Mouse (Mus musculus) hindbrain, embryonic 14.5 days (tissue): ENCODE results near the gene Coro1b. TPM values are rescaled to one million over a fixed set of nuclear protein-coding genes. Genes with fewer than 3 reads are reported as not detected.

Experiments
- ATAC-seq: fragments of 200-750 bp; cut with Nextera tagmentation; 2 replicates; pipeline ENCODE4 v1.8.0; 2017; ENCODE audit warnings: moderate number of reproducible peaks, mild to moderate bottlenecking, moderate TSS enrichment, moderate library complexity; ENCODE audit not compliant: low FRiP score
- DNase-seq: peaks from one replicate; pipeline ENCODE4 v3.0.0-alpha.2; 2015; ENCODE audit warnings: low spot score
- H3K27ac ChIP-seq: fragments of 300-500 bp; sonication (generic); 2 replicates; pipeline ENCODE4 v1.5.1; 2014; ENCODE audit warnings: mild to moderate bottlenecking, moderate library complexity
- H3K27me3 ChIP-seq: fragments of 300-500 bp; sonication (generic); 2 replicates; pipeline ENCODE4 v1.6.1; 2014; ENCODE audit warnings: mild to moderate bottlenecking, low read length, mixed read lengths; ENCODE audit not compliant: control insufficient read depth, insufficient read depth
- H3K36me3 ChIP-seq: fragments of 300-500 bp; sonication (generic); replicated peaks from 2 replicates; pipeline ENCODE4 v1.6.1; 2014; ENCODE audit not compliant: control insufficient read depth, insufficient read depth
- H3K4me1 ChIP-seq: fragments of 300-500 bp; sonication (generic); replicated peaks from 2 replicates; pipeline ENCODE4 v1.6.1; 2014; ENCODE audit warnings: antibody characterized with exemption, low read length, mixed read lengths; ENCODE audit not compliant: control insufficient read depth, insufficient read depth
- H3K4me2 ChIP-seq: fragments of 300-500 bp; sonication (generic); replicated peaks from 2 replicates; pipeline ENCODE4 v1.6.1; 2014; ENCODE audit warnings: mild to moderate bottlenecking, moderate library complexity
- H3K4me3 ChIP-seq: fragments of 300-500 bp; sonication (generic); replicated peaks from 2 replicates; pipeline ENCODE4 v1.5.1; 2014; ENCODE audit warnings: mild to moderate bottlenecking, low read length
- H3K9ac ChIP-seq: fragments of 300-500 bp; sonication (generic); 2 replicates; pipeline ENCODE4 v1.6.1; 2014
- H3K9me3 ChIP-seq: fragments of 300-500 bp; sonication (generic); 2 replicates; pipeline ENCODE4 v1.6.1; 2016; ENCODE audit warnings: low read length; ENCODE audit not compliant: control insufficient read depth
- WGBS: fragments of 180-500 bp; shearing (Covaris S2); extraction: QIAGEN DNeasy Blood & Tissue Kit; methylation state at CpG from one replicate; pipeline ENCODE4 v1.1.7; 2014; 5-methylcytosine and 5-hydroxymethylcytosine counted together
- polyA plus RNA-seq: library from polyadenylated mRNA; unstranded; fragments of >200 nt; fragmentation: Nextera tagmentation; extraction: Ambion mirVana; gene quantifications from 2 replicates; pipeline ENCODE4 v1.2.1, GENCODE M21; 2014

Gene Coro1b
- polyA plus RNA-seq, 1 experiment from 2014 or later = 102 TPM

DNA sequence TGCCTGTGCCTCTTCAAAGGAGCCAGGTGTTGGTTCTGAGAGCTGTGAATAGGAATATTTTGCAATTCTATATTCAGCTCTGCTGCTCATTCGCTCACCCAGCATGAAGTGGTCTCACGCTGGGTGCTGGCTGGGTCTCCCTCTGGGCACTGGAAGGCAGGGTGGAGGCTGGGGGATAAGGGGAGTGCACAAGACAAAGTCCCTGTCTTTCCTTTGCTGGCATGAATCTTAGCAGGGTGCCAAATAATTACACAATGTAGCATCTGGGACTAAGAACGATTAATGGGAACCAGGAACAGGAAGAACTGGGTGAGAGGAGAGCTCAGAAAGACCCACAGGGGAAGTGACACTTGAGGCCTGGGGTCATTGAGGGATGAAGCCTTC lies 1.4 kb upstream of the Coro1b start:
- Histone ChIP-seq H3K9ac (no peak overlapping the region), H3K27me3 (no peaks in the 10 kb centered on the region), H3K4me3 (no peak overlapping the region), H3K4me2 (no peak overlapping the region), H3K9me3 (no peaks in the 10 kb centered on the region), H3K4me1 (peaks cover 14% of the 10 kb centered on the region), H3K27ac (no peak overlapping the region), H3K36me3 (peaks cover 11% of the 10 kb centered on the region)
- 50% methylated on average over 3 of the region's 3 CpGs for WGBS
- no peak for DNase-seq
- ATAC-seq = no peak

DNA sequence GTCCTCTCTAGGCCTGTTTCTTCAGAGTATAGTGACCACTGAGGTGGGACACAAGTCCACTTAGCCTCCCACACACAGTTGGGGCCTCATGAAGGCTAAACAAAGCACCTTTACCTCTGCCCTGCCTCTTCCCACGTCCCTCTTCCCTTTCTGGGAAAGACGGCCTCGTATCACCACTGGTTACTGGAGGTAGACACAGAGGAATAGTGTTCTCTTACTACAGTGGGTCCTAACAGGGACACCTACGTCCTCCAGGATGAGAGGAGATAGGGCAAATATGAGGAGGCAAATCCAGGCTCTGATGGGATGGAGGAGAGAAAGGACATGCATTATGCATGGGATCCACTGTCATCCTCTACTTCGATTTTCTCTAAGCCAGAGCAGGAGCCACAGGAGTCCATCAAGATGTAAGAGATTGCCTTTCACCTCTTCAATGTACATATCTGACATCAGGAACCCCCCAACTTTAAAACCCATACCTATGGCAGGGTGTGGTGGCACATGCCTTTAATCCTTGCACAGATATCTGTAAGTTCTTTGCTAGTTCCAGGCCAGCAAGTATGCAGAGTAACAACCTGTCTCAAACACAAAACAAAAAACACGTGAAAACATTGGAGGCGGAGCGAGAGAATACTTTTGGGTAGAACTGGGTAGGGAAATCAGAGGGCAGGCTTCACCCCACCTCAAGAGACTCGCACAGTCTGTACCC lies 483 bp upstream of the Coro1b start:
- 33% methylated on average over 9 of the region's 9 CpGs for WGBS
- Histone ChIP-seq H3K27me3 (no peaks in the 10 kb centered on the region), H3K27ac (peak overlapping the region; percentile 61; the same call in 1 of the 2 replicates), H3K4me1 (peaks cover 14% of the 10 kb centered on the region), H3K4me3 (peak overlapping the region; percentile 80), H3K36me3 (peaks cover 20% of the 10 kb centered on the region), H3K9me3 (no peaks in the 10 kb centered on the region), H3K4me2 (peak overlapping the region; percentile 75), H3K9ac (peak overlapping the region; percentile 87)
- no peak for DNase-seq
- peak; percentile 19 for ATAC-seq

DNA sequence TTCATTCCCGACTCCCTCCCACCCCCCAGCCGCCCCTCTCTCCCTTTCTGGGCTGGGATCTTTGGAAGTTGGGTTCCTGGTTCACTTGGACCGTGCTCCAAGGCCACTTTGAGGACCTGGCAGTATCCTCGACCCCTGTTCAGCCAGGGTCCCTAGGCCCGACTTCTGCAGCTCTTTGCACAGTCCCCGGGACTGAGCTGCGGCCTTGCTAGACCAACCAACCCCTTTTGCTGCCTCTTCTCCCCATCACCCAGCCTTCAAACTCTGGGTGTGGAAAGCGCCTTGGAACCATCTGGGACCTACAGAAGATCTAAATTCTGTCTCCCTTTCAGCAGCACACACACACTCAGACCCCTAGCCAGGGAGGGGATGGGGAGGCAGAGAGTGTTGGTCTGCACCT lies 400 bp downstream of the Coro1b start:
- peak overlapping the region; percentile 61 for H3K27ac ChIP-seq
- peaks cover 28% of the 10 kb centered on the region for H3K36me3 ChIP-seq
- no peaks in the 10 kb centered on the region for H3K27me3 ChIP-seq
- no peak for DNase-seq
- peak overlapping the region; percentile 87 for H3K9ac ChIP-seq
- no peak for ATAC-seq
- H3K4me1 ChIP-seq = peaks cover 14% of the 10 kb centered on the region
- WGBS = 2% methylated on average over 8 of the region's 8 CpGs
- peak overlapping the region; percentile 80 for H3K4me3 ChIP-seq
- peak overlapping the region; percentile 75 for H3K4me2 ChIP-seq
- no peaks in the 10 kb centered on the region for H3K9me3 ChIP-seq

DNA sequence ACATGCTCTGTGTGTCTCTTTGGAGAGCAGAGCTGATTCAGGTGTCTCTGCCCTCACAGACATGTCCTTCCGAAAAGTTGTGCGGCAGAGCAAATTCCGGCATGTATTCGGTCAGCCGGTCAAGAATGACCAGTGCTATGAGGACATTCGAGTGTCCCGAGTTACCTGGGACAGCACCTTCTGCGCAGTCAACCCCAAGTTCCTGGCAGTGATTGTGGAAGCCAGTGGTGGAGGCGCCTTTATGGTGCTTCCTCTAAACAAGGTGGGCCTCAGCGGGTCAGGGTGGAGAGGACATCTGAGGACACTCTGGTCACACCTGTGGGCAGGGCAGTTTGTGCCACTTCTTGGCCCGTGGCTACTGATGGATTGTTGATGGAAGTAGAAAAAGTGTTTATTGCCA lies 864 bp downstream of the Coro1b start:
- Histone ChIP-seq H3K4me3 (peak overlapping the region; percentile 80), H3K4me1 (peaks cover 14% of the 10 kb centered on the region), H3K27ac (no peak overlapping the region), H3K9me3 (no peaks in the 10 kb centered on the region), H3K36me3 (peaks cover 31% of the 10 kb centered on the region), H3K27me3 (no peaks in the 10 kb centered on the region), H3K9ac (peak overlapping the region; percentile 87), H3K4me2 (peak overlapping the region; percentile 75)
- ATAC-seq (no peak), DNase-seq (no peak)
- whole genome bisulfite sequencing = 89% methylated on average over 11 of the region's 11 CpGs

DNA sequence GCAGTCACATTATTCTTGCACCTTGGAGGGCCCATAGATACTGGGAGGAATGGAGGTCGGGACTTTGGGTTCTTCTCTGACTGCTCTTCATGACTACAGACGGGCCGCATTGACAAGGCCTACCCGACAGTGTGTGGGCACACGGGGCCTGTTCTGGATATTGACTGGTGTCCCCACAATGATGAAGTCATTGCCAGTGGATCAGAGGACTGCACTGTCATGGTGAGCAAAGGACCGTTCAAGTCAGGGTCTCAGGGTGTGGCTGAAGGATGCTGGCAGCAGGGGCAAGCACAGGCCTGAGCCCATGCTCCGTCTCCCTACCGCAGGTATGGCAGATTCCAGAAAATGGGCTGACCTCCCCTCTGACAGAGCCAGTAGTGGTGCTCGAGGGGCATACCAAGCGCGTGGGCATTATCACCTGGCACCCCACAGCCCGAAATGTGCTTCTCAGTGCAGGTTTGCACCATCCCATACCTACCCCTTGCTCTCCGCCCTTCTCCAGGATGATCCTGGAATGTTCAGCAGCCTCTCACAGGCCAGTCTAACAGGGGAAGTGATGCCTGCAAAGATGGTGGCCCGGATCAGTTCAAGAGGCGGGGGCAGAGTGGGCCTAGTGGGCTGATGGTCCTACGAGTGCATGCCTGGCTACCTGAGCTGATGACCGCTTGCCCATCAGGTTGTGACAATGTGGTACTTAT lies 1.5 kb downstream of the Coro1b start:
- 93% methylated on average over 17 of the region's 17 CpGs for WGBS
- ATAC-seq (no peak), DNase-seq (no peak)
- no peaks in the 10 kb centered on the region for H3K9me3 ChIP-seq
- H3K27me3 ChIP-seq = no peaks in the 10 kb centered on the region
- H3K27ac ChIP-seq = no peak overlapping the region
- H3K9ac ChIP-seq = no peak overlapping the region
- H3K4me3 ChIP-seq = no peak overlapping the region
- peaks cover 31% of the 10 kb centered on the region for H3K36me3 ChIP-seq
- H3K4me2 ChIP-seq = peak overlapping the region; percentile 75
- peaks cover 14% of the 10 kb centered on the region for H3K4me1 ChIP-seq

DNA sequence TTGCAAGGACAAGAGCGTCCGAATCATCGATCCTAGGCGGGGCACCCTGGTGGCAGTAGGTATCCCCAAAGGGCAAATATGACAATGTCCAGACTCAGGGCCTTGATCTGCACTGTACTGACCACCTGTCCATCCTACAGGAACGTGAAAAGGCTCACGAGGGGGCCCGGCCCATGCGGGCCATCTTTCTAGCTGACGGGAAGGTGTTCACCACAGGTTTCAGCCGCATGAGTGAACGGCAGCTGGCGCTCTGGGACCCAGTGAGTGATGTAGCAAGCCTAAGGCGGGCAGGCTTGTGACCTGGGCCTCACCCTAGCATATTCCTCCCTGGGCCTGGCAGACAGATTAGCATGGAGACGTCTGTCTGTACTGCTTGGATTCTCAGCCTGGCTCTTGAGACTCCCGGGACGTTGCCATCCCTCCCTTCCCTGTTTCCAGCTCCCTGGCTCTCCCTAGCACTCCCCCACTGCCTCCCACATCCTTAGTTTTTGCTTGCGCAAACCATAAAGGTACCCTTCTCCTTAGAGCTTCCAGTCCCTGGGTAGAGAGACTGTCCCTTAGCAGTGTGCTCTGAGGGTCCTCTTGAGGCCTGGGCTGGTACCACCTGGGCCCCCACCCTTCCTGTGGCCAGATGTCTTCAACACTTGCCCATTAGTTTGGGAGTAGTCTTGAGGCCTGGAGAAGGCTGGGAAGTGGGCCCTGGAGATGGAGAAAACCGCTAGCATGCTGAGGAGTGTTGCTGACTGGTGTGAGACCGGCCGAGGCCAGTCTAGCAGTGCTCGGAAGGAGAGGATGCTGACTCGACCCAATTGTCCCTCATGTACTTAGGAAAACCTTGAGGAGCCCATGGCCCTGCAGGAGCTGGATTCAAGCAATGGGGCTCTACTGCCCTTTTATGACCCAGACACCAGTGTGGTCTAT lies 2.4 kb downstream of the Coro1b start:
- Histone ChIP-seq H3K27me3 (no peaks in the 10 kb centered on the region), H3K36me3 (peaks cover 35% of the 10 kb centered on the region), H3K4me3 (no peak overlapping the region), H3K27ac (no peak overlapping the region), H3K9me3 (no peaks in the 10 kb centered on the region), H3K9ac (no peak overlapping the region), H3K4me1 (peaks cover 14% of the 10 kb centered on the region), H3K4me2 (no peak overlapping the region)
- 90% methylated on average over 22 of the region's 22 CpGs for WGBS
- DNase-seq (no peak), ATAC-seq (no peak)

DNA sequence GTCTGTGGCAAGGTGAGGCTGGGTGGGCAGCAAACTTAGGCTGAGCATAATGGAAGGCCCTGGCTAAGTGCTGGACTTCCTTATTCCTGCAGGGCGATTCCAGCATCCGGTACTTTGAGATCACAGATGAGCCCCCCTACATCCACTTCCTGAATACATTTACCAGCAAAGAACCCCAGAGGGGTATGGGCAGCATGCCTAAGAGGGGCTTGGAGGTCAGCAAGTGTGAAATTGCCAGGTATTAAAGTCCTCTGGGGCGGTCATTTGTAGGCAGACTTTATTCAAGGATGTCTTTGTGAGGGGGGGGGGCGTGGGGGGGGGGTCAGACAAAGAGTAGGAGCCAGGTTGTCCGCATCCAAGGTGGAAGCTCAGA lies 3.1 kb downstream of the Coro1b start:
- no peaks in the 10 kb centered on the region for H3K9me3 ChIP-seq
- 90% methylated on average over 4 of the region's 5 CpGs for WGBS
- H3K27ac ChIP-seq = no peak overlapping the region
- ATAC-seq = no peak
- no peak overlapping the region for H3K4me2 ChIP-seq
- H3K9ac ChIP-seq = no peak overlapping the region
- no peaks in the 10 kb centered on the region for H3K27me3 ChIP-seq
- no peak overlapping the region for H3K4me3 ChIP-seq
- peaks cover 42% of the 10 kb centered on the region for H3K36me3 ChIP-seq
- H3K4me1 ChIP-seq = peaks cover 14% of the 10 kb centered on the region
- no peak for DNase-seq

DNA sequence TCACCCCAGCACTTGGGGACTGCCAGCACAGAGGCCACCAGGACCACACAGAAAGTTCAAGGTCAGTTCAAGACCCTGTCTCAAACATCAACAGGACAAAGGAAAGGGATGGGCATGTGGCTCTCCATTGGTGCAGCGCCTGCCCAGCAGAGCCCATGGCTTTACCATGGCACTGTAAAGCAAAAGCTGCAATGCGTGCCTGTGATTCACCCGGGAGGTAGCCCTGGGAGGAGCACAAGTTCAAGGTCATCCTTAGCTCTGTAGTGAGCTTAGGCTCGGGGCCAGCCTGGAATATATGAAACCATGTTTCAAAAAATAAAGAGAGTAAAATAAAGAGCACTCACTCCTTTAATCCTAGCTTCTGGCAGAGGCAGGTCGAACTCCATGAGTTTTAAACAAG lies 3.5 kb downstream of the Coro1b start:
- 89% methylated on average over 5 of the region's 5 CpGs for WGBS
- no peak overlapping the region for H3K9ac ChIP-seq
- no peak overlapping the region for H3K4me3 ChIP-seq
- no peak overlapping the region for H3K27ac ChIP-seq
- H3K4me1 ChIP-seq = peaks cover 14% of the 10 kb centered on the region
- H3K9me3 ChIP-seq = no peaks in the 10 kb centered on the region
- ATAC-seq (no peak), DNase-seq (no peak)
- H3K36me3 ChIP-seq = peaks cover 46% of the 10 kb centered on the region
- no peaks in the 10 kb centered on the region for H3K27me3 ChIP-seq
- no peak overlapping the region for H3K4me2 ChIP-seq
